Mouse (Mus musculus) urinary bladder, postnatal 25 days (tissue): Measurements from ENCODE around the gene Arhgef2.

Experiments
- DNase-seq: peaks from one replicate; pipeline ENCODE4 v3.0.0; 2022; ENCODE audit warnings: low spot score

Gene Arhgef2

GRCm38 (mm10) chr3:88645937-88646336 is 40.2 kb downstream of the Arhgef2 start:
- no peak for DNase-seq

GRCm38 (mm10) chr3:88646426-88646995 is 40.7 kb downstream of the Arhgef2 start:
- no peak for DNase-seq

GRCm38 (mm10) chr3:88647076-88647475 is 41.3 kb downstream of the Arhgef2 start:
- no peak for DNase-seq

- no peak for DNase-seq
Observed at GRCm38 (mm10) chr3:88647779-88648413, 42.1 kb downstream of the Arhgef2 start.

- DNase-seq, result no peak
Observed at GRCm38 (mm10) chr3:88648452-88649168, 42.8 kb downstream of the Arhgef2 start.

GRCm38 (mm10) chr3:88649186-88649585 is 43.4 kb downstream of the Arhgef2 start:
- DNase-seq, result no peak

- DNase-seq, result no peak
Observed at GRCm38 (mm10) chr3:88649967-88650366, 44.2 kb downstream of the Arhgef2 start.

GRCm38 (mm10) chr3:88650713-88651504 is 45.1 kb downstream of the Arhgef2 start:
- DNase-seq, result no peak

- DNase-seq, result no peak
Observed at GRCm38 (mm10) chr3:88651669-88652618, 46.2 kb downstream of the Arhgef2 start.

- no peak for DNase-seq
Observed at GRCm38 (mm10) chr3:88652846-88653515, 47.2 kb downstream of the Arhgef2 start, which contains the start of gene Rxfp4. TSS of gene Rxfp4 (minus strand) at chr3:88653142.

- no peak for DNase-seq
Observed at GRCm38 (mm10) chr3:88653516-88654370, 48.0 kb downstream of the Arhgef2 start.

GRCm38 (mm10) chr3:88654621-88655020 is 48.9 kb downstream of the Arhgef2 start:
- no peak for DNase-seq

GRCm38 (mm10) chr3:88655619-88656018 is 49.9 kb downstream of the Arhgef2 start:
- DNase-seq, result no peak

GRCm38 (mm10) chr3:88658441-88659127 is 52.8 kb downstream of the Arhgef2 start:
- DNase-seq, result no peak

- DNase-seq, result no peak
Observed at GRCm38 (mm10) chr3:88659798-88660197, 54.0 kb downstream of the Arhgef2 start.

GRCm38 (mm10) chr3:88664095-88664494 is 58.3 kb downstream of the Arhgef2 start:
- no peak for DNase-seq

GRCm38 (mm10) chr3:88677399-88677798 is 71.6 kb downstream of the Arhgef2 start:
- DNase-seq, result peak; percentile 65

GRCm38 (mm10) chr3:88683814-88684213 is 78.0 kb downstream of the Arhgef2 start:
- no peak for DNase-seq
